Mouse (Mus musculus) hindbrain, embryonic 16.5 days (tissue): ENCODE measurements around the gene Rec114. TPM values are rescaled to one million over a fixed set of nuclear protein-coding genes. Genes with fewer than 3 reads are reported as not detected.

Source experiments
- polyA plus RNA-seq: library from polyadenylated mRNA; unstranded; fragments of >200 nt; fragmentation: Nextera tagmentation; extraction: Ambion mirVana; gene quantifications from 2 replicates; pipeline ENCODE4 v1.2.1, GENCODE M21; 2015

Rec114 gene
- polyA plus RNA-seq, 1 experiment from 2014 or later, result 1.9 TPM

Other genes with a start within 250 kb of the Rec114 start
- 24.6 and 33.7 TPM in 2 replicates for gene Cd276, start 188.5 kb downstream of the Rec114 start, polyA plus RNA-seq
- gene Nptn, start 161.7 kb downstream of the Rec114 start, polyA plus RNA-seq, result 216 and 258 TPM in 2 replicates
- 2.8 and 3.5 TPM in 2 replicates for gene Hcn4, start 79.4 kb upstream of the Rec114 start, polyA plus RNA-seq